Mouse (Mus musculus): Measurements from ENCODE around the gene Cdhr5.
A peak's percentile ranks its signal among the peaks of the same experiment; 100 is the strongest.
"Not testable (repeated sequence)": the region's sequence is repeated elsewhere in the genome, so short reads cannot be mapped to it uniquely, and the experiment has no call there.

The Cdhr5 gene

DNA sequence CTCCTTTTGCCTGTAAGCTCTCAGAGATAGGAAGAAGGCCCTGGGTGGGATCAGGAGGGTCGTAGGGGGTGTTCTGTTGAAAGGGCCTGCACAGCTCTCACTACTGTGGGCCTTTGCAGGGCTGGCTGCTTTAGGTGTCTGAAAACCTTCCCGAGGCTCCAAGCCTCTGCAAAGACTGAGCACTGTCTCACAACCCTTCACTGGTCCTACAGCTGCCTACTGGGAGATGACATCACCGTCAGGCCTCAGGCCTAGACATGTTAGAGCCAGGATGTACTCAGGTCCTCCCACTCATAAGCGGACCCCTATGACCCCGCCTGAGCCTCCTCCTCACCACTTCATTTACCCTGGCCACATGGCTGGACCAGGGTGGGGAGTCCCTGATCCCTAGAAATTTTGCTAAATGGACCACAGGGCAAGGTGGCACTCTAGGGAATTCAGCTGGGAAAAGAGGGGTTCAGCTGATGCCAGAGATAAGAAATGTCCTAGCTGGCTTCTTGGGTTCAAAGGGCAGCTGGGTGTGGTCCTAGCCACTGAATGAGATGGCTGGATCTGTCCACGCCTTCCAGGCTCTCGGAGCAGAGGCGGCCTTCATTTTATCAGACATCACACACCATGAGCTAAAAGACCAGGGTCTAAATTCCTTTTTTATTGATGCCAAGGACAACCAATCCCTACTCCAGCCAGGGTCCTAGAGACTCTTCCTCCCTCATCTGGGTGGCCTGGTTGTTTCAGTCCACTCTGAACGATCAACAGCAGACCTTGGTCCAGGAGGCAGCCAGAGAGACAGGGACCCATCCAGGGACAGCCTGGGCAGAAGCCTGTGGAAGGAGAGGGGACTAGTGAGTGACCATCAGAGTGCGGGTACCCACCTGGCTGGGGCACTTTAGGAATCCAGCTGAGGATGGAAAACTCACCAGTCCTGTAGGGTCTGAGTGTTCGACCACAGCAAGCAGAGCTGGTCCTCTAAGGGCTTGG lies 1.4 kb upstream of the Cdhr5 start:
- DNase-seq (ENCODE audit: low spot score) = no peak

DNA sequence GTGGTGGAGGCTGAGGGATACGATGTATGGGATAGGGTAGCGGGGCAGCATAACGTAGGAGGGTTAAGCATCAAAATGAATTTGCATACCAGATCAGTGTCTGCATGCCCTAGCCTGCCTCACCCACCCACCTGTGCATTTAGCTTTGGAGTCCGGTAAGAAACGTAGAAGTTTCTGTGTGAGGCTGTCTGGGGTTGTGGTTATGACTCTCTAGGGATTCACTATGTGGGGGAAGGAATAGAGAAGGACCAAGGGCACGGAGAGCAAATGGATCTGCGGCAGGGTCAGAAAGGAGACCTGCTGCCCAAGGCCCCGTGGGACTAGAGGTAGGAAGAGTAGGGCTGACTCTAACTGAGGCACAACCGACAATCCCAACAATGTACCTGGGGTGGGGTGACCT lies 1.2 kb downstream of the Cdhr5 start:
- no peak for DNase-seq (ENCODE audit: low spot score)

DNA sequence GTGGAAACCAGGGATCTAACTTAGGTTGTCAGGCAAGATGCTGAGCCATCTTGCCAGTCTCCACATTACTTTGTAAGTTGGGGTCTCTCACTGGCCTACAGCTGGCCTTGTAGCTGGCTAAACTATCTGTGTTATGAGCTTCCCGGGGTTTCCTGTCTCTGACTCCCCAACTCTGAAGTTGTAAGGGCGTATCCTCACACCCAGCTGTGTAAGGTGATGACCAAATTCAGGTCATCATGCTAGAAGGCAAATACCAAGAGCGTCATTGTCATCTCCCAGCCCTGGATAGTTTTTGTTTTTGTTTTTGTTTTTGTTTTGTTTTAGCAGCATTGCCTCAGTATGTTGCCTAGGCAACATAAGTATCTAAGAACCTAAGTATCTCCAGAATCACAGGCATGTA lies 6.0 kb downstream of the Cdhr5 start:
- DNase-seq (ENCODE audit: low spot score) = no peak

DNA sequence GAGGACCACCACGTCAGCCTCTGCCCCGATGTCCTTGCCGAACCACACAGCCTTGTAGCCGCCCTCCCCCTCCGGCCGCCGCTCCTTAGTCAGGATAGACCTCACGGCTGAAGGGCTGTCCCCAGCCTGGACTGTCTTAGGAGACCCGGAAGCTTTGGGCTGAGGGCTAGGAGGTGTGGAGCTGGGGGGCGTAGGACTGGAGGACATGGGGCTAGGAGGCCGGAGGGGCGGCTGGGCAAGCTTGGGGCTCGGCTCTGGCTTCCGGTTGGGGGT lies 7.4 kb downstream of the Cdhr5 start:
- DNase-seq (ENCODE audit: low spot score) = no peak

DNA sequence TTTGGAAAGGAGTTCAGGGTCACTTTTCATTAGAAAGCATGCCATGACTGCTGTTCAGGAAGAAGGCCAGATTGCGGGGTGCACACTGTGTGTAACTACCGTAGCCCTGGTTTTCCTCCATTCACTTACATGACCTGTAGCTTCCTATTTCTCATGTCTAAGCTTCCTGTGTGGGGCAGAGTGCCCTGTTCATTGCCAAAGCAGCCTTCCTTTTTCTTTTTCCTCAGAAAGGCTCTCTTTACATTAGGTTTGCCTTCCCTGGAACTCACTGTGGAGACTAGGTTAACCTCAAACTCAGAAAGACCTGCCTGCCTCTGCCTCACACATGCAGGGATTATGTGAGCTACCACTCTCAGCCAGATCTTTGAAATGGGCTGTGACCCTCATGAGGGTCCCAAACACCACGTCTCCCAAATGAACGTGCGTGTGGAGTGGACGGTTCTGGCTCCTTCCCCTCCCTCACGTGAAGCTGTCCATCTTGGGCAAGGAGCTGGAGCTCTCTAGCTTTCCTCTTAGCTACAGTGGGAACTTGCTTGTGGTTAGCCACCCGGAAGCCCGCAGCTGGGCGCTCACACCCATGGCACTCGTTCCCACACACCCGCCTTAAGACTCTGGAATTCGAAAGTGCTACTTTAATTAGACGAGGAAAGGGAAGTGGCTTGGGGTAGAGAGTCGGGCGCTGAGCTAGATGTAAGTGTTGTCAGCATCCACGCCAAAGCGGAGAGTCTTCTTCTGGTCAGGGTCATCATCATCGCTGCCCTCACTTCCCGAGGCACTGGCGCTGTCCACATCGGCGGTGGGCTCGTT lies 7.9 kb downstream of the Cdhr5 start:
- no peak for DNase-seq (ENCODE audit: low spot score)

DNA sequence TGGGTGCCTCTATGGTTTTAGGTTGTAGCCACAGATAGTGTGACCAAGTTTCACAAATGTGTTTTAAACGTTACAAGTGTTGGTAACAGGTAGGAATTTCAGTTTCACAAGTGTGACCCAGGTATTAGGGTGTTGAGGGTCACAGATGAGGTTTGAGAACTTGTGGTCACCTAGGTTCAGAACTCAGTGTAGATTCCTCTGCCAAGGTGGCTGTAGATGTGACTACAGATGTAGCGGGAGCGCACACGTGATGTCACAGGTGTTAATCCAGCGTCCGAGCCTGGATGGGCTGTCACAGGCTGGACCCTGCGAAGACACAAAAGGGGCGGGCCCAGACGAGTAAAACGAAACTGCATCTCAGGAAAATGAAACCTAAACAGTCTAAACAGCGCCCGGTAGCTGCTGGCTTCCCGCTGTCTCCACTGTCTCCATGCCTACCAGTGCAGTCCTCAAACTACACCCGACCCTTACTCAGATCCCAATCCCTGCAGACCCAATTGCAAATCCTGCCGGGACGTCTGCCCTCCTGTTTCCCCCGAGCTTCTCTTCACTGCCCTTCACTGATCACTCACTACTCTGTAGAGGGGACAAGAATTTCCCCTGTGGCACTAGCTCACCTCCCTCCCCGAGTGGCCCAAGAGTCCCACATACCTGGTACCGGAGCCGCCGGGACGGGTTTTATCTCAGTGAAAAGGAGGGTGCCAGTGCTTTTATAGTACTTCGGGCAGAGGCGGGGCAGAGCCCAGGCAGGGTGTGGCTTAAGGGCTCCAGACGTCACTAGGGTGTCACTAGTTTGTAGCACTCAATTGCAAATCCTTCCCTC lies 10.6 kb downstream of the Cdhr5 start, which contains the start of gene Irf7:
Irf7 (minus strand) TSS at position 743 of the 823 bp plus-strand sequence.
- peak; percentile 34 for DNase-seq (ENCODE audit: low spot score)

DNA sequence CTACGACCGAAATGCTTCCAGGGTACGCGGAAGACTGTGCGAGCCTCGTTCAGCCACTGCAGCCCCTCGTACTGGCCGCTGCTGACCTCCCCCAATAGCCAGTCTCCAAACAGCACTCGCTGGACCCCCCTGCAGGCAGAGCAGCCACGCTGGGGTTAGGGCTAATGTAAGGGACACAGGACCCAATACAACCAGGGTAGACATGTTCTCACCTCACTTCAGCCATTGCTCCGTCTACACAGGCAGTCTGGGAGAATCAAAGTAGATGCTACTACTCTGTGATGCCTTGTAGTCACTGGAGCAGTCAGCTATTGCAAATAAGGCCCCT lies 11.2 kb downstream of the Cdhr5 start:
- no peak for DNase-seq (ENCODE audit: low spot score)

DNA sequence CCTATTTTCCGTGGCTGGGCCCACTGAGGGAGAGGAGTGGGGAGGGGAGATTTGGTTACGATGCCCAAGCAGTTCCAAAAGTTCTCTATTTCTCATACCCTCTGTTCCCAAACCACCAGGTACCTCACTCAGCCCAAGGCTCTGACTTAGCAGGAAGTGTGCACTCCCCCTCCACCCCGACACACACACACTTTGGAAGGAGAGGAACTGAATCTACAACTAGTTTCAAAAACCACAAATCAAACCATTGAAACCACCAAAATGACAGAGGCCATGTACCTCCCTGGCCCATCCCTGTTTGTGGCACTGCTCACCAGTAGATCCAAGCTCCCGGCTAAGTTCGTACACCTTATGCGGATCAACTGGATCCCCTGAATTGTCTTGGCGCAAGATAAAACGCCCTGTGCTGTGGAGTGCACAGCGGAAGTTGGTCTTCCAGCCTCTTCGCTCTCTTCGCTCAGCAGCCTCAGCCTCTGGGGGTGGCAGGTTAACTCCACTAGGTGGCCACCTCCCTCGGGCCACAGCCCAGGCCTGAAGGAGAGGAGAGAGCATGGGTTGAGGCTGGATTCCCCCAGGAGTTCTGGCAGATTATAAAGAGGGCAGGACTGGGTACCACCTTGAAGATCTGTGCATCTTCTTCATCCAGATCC lies 11.7 kb downstream of the Cdhr5 start:
- DNase-seq (ENCODE audit: low spot score) = no peak

DNA sequence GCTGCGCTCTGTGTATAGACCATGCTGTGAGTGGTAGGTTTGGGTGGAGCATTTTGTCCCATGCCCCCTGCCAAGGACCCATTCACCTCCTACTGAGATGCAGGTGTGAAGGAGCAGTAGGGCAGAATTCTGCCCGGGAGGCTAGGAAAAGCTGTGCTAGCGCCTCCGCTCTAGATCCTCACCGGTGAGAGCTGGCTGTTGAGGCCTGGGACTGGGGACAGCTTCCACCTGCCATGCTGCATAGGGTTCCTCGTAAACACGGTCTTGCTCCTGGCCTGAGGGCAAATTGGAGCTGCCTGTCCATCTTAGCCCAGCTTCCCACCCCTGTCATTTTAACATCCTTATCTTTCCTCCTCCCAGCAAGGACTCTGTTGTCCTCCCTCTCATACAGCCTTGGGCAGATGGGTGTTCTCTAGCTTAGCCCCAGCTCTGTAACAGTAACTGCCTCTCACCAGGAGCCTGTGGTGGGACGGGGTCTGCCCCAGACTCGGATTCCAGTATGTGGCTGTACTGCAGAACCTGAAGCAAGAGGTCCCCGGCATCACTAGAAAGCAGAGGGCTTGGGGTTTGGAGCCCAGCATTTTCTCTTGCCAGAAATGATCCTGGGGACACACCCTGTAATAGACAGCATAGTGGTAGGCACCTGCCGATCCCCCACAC lies 12.4 kb downstream of the Cdhr5 start:
- no peak for DNase-seq (ENCODE audit: low spot score)

DNA sequence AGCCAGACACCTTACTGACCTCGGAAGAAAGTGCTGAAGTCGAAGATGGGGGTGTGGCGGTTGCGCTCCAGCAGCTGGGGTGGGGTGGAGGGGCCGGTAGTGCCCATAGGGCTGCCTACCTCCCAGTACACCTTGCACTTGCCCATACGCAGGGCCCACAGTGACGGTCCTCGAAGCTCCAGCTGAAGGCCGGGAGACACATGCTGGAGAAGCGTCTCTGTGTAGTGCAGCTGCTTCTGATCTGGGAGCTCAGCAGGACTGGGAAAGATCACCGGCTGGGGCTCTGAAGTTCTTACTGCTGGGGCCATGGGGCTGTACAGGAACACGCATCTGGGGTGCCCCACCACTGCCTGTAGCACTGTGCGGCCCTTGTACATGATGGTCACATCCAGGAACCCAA lies 12.9 kb downstream of the Cdhr5 start:
- no peak for DNase-seq (ENCODE audit: low spot score)

DNA sequence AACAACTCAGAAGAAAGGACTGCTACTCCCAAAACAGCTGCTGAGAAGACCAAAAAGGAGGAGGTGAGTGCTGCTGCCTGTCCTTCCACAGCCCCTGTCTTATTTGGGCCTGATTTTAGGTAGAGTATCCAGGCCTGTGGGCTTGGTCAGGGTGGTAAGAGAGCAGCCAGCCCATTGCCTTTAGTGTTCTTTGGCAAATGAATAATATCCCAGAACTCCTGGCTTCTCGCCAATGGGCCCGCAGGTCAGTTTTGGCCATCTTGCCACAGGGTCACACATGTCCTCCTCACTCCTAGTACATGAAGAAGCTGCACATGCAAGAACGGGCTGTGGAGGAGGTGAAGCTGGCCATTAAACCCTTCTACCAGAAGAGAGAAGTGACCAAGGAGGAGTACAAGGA lies 15.1 kb downstream of the Cdhr5 start:
- no peak for DNase-seq (ENCODE audit: low spot score)

DNA sequence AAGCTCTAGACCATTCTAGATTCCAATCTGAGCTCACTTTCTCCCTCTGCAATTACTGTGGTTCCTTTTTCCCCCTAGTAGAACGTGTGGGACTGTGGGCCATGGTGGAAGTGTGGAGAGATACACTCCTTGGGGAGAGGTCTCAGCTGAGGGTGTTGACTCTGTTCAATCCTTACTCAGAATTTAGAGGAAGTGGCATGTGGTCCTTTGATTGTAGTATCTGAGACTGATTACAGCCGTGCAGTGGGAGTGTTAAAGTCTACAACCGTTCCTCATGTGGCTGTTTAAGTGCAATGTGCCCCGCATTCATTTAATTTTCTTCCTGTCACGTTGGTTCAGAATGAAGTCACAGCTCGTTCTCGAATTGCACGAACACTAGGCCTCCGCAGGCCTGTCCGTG lies 20.4 kb downstream of the Cdhr5 start:
- DNase-seq (ENCODE audit: low spot score) = no peak

DNA sequence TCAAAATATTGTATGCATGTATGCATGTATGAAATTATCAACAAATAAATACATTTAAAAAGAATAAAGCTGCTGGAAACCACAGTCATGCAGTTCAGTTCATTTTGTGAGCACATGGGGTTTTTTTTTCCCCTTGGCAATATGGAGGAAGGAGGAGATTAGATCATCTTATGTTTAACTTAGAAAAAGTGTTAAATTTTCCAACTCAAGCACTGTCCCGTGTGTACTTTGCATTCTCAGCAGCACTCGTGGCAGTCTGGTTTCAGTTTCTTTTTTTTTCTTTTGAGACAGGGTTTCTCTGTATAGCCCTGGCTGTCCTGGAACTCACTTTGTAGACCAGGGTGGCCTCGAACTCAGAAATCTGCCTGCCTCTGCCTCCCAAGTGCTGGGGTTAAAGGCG lies 26.1 kb downstream of the Cdhr5 start:
- DNase-seq (ENCODE audit: low spot score) = not testable (repeated sequence)

DNA sequence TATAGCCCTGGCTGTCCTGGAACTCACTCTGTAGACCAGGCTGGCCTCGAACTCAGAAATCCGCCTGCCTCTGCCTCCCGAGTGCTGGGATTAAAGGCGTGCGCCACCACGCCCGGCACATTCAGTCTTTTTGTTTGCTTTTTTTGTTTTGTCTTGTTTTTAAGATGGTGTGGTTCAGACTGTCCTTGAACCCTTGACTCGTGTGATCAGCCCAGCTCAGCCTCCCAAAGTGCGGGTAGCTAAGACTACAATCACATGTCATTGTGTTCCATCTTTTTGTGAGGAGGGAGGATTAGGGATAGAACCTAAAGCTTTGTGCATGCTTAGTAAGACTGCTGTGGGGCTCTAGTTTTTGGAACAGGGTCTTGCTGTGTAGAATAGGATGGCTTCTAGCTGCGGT lies 45.0 kb downstream of the Cdhr5 start:
- no peak for DNase-seq (ENCODE audit: low spot score)

DNA sequence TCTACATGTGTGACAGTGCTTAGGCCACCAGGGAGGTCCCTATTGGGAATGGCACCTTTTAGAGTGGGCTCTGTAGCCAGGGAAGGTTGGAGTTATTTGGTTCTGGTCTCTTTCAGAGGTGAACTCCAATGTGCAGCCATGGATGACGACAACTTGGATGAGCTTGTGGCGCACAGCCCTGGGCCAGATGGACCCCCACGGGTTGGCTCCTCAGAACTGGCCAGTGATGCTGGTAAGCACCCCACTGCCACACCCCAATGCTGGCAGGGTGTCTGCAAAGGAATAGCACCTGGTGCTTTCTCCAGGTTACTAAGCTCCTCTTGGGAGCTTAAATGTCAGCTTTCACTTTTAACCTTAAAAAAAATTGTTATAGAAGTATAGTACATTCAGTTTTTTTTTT lies 45.5 kb downstream of the Cdhr5 start:
- DNase-seq (ENCODE audit: low spot score) = no peak

DNA sequence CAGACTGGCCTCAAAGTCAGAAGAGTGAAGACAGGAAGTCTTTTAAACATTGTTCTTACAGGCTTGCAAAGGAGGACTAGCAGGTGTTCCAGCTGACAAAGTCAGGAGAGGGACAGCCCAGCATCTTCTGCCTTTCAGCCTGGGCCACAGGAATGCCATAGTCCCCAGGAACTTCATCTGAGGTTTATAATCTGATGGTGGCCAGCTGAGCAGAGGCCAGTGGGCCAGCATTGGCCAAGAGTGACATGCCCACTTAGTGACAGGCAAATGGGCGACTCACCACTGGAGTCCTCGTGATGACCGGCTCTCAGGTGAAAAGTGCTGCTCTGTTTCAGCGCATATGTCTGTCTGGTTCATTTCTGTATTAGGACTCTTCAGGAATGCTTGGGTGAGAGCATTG lies 46.0 kb downstream of the Cdhr5 start:
- no peak for DNase-seq (ENCODE audit: low spot score)

DNA sequence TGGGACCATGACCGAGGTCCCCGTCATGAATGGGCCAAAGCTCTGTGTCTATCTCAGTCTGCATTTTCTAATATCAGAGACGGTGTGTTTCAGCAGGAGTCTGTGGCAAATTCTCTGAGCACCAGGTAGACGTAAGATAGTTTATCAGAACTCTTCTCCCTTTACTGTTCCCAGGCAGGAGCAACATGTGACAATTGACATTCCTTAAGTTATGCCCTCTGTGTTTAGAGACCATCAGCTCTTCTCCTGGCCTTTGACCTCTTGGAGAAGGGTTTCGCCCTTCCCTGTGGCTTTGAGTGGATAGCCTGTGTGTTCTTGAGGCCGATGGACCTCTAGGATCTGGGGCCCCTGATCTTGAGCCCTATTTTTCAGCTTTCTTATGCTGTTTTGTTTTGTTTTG lies 46.9 kb downstream of the Cdhr5 start:
- no peak for DNase-seq (ENCODE audit: low spot score)

DNA sequence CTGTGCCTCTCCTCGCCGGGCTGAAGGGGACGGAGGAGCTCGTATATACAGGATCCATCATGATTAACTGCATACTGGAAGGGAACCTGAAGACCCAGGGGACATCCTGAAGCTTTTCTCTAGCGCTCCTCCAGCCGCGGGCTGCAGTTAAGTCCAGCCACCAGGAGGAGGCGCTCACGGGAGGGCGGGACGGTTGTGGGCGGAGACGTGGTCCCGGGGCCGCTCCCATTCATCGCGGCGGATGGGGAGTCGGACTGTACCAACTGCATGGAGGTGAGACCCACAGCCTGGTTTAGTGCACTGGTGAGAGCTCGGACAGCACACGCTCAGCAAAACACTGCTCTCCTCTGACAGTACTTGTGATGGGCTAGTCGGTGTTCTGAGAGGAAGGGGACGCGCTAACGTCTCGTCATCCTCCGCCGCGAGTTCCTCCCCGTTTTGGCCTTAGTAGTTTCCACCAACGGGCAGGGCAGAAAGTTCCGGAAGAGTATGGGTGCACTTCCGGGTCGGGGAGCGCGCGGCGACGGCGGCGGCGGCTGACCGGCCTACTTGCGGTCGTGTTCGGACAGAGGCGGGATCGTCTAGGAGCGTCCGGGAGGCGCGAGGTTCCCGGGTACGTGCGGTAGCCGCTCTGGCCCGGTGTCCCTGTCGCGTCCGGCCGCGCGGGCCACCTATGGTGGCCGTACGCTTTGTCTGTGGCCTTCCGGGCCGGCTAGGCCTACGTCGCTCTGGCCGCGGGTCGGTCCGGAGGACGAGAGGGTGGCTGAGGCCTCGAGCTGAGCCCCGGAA lies 48.1 kb downstream of the Cdhr5 start, which contains the start of gene Phrf1:
Phrf1 (plus strand) TSS at position 506 of the 789 bp plus-strand sequence.
- peak; percentile 94 for DNase-seq (ENCODE audit: low spot score)

DNA sequence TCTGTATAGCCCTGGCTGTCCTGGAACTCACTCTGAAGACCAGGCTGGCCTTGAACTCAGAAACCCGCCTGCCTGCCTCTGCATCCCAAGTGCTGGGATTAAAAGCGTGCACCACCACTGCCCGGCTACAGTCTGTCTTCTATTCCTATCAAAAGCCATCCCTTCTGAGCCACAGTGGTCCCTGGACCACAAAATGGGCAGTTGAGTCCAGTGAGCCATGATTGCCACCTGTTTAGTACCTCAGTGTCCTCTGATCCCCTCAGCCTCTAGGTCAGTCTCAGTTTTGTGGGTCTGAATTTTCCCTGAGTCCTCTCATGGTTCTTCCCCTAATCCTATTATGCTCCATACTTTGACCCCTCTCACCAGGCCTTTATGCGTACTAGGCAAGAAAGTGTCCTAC lies 48.8 kb downstream of the Cdhr5 start:
- no peak for DNase-seq (ENCODE audit: low spot score)

DNA sequence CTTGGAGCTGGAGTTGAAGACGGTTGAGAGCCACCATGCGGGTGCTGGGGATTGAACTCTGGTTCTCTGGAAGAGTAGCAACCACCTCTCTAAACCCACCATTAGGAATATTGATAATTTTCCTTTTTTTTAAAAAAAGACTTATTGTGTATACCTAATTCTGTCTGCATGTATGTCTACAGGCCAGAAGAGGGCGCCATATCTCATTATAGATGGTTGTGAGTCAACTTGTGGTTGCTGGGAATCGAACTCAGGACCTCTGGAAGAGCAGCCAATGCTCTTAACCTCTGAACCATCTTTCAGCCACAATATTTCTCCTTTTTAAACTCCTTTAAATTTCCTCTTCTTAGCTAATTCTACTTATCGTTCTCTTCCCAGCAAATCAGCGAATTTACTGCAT lies 50.1 kb downstream of the Cdhr5 start:
- no peak for DNase-seq (ENCODE audit: low spot score)

Data from ovary, postnatal 10 days (tissue).